In the genomic region with DNA sequence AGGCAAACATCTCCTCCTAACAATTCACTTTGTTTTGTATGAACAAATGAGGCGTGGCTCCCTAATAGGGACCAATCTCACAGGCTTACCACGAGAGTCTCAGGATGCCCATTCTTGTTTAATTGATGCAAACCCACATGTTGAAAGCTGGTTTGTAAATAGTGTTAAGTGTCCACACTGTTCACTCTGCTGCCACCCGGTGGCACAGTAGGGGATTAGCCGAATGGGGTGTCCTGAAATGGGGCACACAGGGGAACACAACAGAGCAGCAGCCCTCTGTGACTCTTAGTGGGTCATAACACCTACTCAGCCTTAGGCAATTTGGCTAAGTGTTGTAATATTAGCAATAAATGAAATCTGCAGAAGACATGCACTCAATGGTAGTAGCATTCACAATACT, we compare ENCODE assay signal across 8 mouse cellular contexts.
A peak's percentile ranks its signal among the peaks of the same experiment; 100 is the strongest.
DNase-seq lines count a peak whose midpoint lies in the region; ATAC-seq and TF ChIP-seq lines count a peak whose summit lies in the region.

No protein-coding gene starts in this region.

- peak; percentile 95 for ATAC-seq in frontal cortex, adult (ENCODE audit: low TSS enrichment)
- ATAC-seq in kidney, embryonic 16.5 days (ENCODE audit: low FRiP score, low TSS enrichment): peak; percentile 59; the same call in 1 of the 2 replicates
- ATAC-seq in limb, embryonic 14.5 days (ENCODE audit: low FRiP score, low read depth): 0 out of 2 replicates have a peak, but pooled peaks have one; percentile 68
- no peak for ATAC-seq in monocyte, adult 5-6 weeks (replicated peaks; ENCODE audit: insufficient number of reproducible peaks, low FRiP score, low TSS enrichment, poor library complexity, severe bottlenecking)

- no peak overlapping the region for H3K4me2 ChIP-seq in kidney, embryonic 16.5 days (replicated peaks; ENCODE audit: low read depth, low read length)
- H3K4me2 ChIP-seq in limb, embryonic 14.5 days (replicated peaks; ENCODE audit: low read depth, low read length, severe bottlenecking): no peak overlapping the region

- 13% methylated on average over 4 of the region's 4 CpGs for WGBS in kidney, embryonic 16.5 days
- 5% methylated on average over 4 of the region's 4 CpGs for WGBS in limb, embryonic 14.5 days

- H3K27me3 ChIP-seq in kidney, embryonic 16.5 days (ENCODE audit: insufficient read depth, low read length): peaks cover 5% of the 10 kb centered on the region
- no peaks in the 10 kb centered on the region for H3K27me3 ChIP-seq in limb, embryonic 14.5 days (ENCODE audit: control insufficient read depth, insufficient read depth, low read length)

- no peaks in the 10 kb centered on the region for H3K9me3 ChIP-seq in kidney, embryonic 16.5 days (ENCODE audit: low read length)
- H3K9me3 ChIP-seq in limb, embryonic 14.5 days (ENCODE audit: control insufficient read depth, low read length): no peaks in the 10 kb centered on the region

- H3K9ac ChIP-seq in kidney, embryonic 16.5 days (replicated peaks; ENCODE audit: low read length): no peak overlapping the region
- H3K9ac ChIP-seq in limb, embryonic 14.5 days (ENCODE audit: low read depth, low read length, severe bottlenecking): no peak overlapping the region

- no peaks in the 10 kb centered on the region for H3K4me1 ChIP-seq in kidney, embryonic 16.5 days (ENCODE audit: insufficient read depth, low read length)
- no peaks in the 10 kb centered on the region for H3K4me1 ChIP-seq in limb, embryonic 14.5 days (ENCODE audit: control insufficient read depth, insufficient read depth, low read length)

- TF ChIP-seq POLR2A in limb, embryonic 14.5 days (IDR thresholded peaks at IDR 0.05; ENCODE audit: borderline replicate concordance, extremely low read depth, insufficient read depth, insufficient read length): no peak

- H3K4me3 ChIP-seq in kidney, embryonic 16.5 days (ENCODE audit: low read length): no peak overlapping the region
- H3K4me3 ChIP-seq in limb, embryonic 14.5 days (replicated peaks; ENCODE audit: low read length): no peak overlapping the region

- DNase-seq in thymus, postnatal 0 days (ENCODE audit: low spot score): peak; percentile 36
- DNase-seq in thymus, adult 18-20 months: no peak
- DNase-seq in cerebellum, adult 9-10 months: peak; percentile 20
- peak; percentile 76 for DNase-seq in limb, embryonic 14.5 days (ENCODE audit: low spot score)
- DNase-seq in ovary, postnatal 36 days (ENCODE audit: low spot score): peak; percentile 52

- H3K36me3 ChIP-seq in kidney, embryonic 16.5 days (ENCODE audit: insufficient read depth, low read length): no peaks in the 10 kb centered on the region
- no peaks in the 10 kb centered on the region for H3K36me3 ChIP-seq in limb, embryonic 14.5 days (ENCODE audit: control insufficient read depth, insufficient read depth, low read length)

- no peak overlapping the region for H3K27ac ChIP-seq in kidney, embryonic 16.5 days (ENCODE audit: low read length)
- no peak overlapping the region for H3K27ac ChIP-seq in limb, embryonic 14.5 days (replicated peaks; ENCODE audit: low read depth, low read length)

Comparison
In these comparisons a context has a peak if more than half of its experiments do, and no peak if none do; other contexts are left out.
1. DNase-seq: peak in thymus, postnatal 0 days (single experiment), cerebellum, adult 9-10 months (single experiment), limb, embryonic 14.5 days (single experiment) and ovary, postnatal 36 days (single experiment); none in thymus, adult 18-20 months (0 of 2).